Mouse (Mus musculus) brown adipose tissue, adult 24 weeks (tissue): ENCODE results near the gene Parp8. TPM values are rescaled to one million over a fixed set of nuclear protein-coding genes. Genes with fewer than 3 reads are reported as not detected.

ENCODE experiments used
- H3K27ac ChIP-seq: fragments of 200-500 bp; replicated peaks from 2 replicates; pipeline ENCODE4 v1.5.1; 2012; ENCODE audit warnings: low read depth, mild to moderate bottlenecking, low read length
- H3K4me1 ChIP-seq: fragments of 200-500 bp; 2 replicates; pipeline ENCODE4 v1.6.1; 2012; ENCODE audit warnings: low read length, mixed read lengths; ENCODE audit not compliant: control insufficient read depth, insufficient read depth, insufficient read length
- H3K4me3 ChIP-seq: fragments of 200-500 bp; 2 replicates; pipeline ENCODE4 v1.5.1; 2012; ENCODE audit warnings: low read depth, mild to moderate bottlenecking, low read length, moderate library complexity; ENCODE audit not compliant: insufficient read depth
- polyA plus RNA-seq: library from polyadenylated mRNA; stranded (reverse); fragments of >200 nt; gene quantifications from 2 replicates; pipeline ENCODE4 v1.2.4, GENCODE M21; 2012; ENCODE audit not compliant: missing spikeins, insufficient read depth, insufficient read length

The Parp8 gene
- polyA plus RNA-seq, 1 experiment = 2.2 TPM

DNA sequence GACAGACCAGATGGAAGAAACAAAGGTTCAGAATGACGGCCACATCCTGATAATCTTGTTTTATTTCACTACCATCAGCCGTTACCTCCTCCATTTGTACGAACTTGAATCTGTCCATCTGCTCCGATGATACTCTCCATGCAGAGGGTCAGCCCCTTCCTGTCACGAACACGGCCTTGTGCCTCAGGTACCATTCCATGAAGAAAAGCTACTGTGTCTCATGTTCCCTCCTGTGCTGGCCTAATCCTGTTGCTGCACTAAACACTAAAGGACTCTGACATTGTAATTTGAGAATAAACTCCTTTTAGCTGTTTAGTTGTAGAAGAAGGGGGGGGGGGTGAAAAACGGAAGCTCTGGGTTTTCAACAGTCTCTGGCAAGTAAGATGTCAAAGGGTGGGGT, 33.8 kb downstream of the Parp8 start:
- 0 out of 2 replicates have a peak, but pooled peaks cover 2% of the 10 kb centered on the region for H3K4me1 ChIP-seq
- H3K27ac ChIP-seq = no peak overlapping the region
- H3K4me3 ChIP-seq = no peak overlapping the region

DNA sequence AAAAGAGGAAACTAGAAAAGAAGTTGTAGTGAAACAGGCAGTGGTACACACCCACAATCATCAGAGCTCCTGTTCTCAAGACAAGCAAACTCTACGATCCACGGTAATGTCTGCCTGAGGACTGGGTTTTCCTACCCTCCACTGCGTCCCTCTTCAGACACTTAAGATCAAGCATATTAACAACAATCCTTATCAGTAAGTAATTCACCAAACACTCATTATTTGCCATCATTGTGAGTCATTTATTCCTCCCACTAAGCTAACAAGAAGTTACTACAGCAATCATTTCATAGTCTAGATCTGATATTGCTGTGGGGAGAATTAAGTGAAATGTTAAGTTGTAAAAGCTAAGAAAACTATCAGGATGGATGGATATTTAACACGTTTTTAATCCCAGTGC, 35.0 kb downstream of the Parp8 start:
- Histone ChIP-seq H3K4me3 (no peak overlapping the region), H3K4me1 (0 out of 2 replicates have a peak, but pooled peaks cover 2% of the 10 kb centered on the region), H3K27ac (no peak overlapping the region)

DNA sequence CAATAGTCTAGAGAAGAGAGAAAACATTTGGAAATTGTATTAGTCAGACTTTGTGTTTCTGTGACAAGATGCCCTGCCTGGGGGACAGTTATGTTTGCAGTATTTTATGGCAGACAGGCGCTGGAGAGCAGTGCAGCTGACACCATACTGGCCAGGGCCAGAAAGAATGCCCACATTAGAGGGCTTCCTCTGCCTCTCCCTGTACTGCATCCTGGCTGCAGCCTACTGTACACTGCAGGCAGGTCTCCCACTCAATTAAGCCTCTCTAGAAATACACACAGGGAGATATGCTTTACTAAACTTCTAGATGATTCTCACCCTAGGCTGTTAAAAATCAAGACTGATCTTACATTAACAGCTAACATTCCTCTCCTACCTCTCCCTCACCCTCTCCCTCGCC, 36.6 kb downstream of the Parp8 start:
- H3K4me1 ChIP-seq = 0 out of 2 replicates have a peak, but pooled peaks cover 2% of the 10 kb centered on the region
- H3K4me3 ChIP-seq = no peak overlapping the region
- no peak overlapping the region for H3K27ac ChIP-seq

GRCm38 (mm10) chr13:116988208-116988607, 37.1 kb downstream of the Parp8 start:
- no peak overlapping the region for H3K27ac ChIP-seq
- 0 out of 2 replicates have a peak, but pooled peaks cover 2% of the 10 kb centered on the region for H3K4me1 ChIP-seq
- H3K4me3 ChIP-seq = no peak overlapping the region

DNA sequence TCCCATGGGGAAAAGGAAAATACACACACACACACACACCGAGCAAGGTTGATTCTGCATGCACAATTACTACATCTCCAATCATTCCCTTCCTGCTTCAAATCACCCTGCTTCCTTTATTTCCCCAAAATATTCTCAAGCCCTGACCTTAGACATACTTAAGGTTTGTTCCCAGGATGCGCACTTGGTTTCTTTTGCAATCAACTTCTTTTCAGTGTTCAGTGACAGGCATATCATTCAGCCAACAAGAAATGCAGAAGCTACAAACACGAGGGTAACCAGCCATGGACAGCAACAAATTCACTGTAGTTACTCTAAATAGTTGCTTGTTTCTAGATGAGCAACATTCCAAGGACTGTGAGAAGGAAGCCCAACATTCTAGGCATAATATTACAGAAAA, 38.1 kb downstream of the Parp8 start:
- Histone ChIP-seq H3K4me1 (0 out of 2 replicates have a peak, but pooled peaks cover 2% of the 10 kb centered on the region), H3K4me3 (no peak overlapping the region), H3K27ac (no peak overlapping the region)

DNA sequence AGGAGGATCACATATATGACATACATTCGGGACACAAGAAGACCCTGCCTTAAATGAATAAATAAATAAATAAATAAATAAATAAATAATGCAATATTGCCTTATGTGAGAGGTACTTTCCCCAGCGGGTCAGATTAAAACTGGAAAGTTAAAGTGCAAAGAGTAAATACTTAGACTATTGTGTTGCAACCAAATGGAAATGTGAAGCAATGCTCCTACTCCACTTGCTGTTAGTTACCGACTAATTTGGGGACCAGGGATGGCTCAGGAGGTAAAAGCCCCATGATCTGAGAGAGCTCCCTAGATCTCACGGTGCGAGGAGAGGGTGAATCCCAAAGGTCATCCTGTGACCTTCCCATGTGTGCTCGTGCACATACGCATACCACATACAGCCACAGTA, 38.7 kb downstream of the Parp8 start:
- H3K4me3 ChIP-seq = no peak overlapping the region
- no peak overlapping the region for H3K27ac ChIP-seq
- H3K4me1 ChIP-seq = 0 out of 2 replicates have a peak, but pooled peaks cover 2% of the 10 kb centered on the region

GRCm38 (mm10) chr13:116974081-116974860, 51.1 kb downstream of the Parp8 start:
- Histone ChIP-seq H3K4me1 (peaks cover 2% of the 10 kb centered on the region), H3K27ac (no peak overlapping the region), H3K4me3 (no peak overlapping the region)

GRCm38 (mm10) chr13:116973491-116973890, 51.8 kb downstream of the Parp8 start:
- H3K4me1 ChIP-seq = peaks cover 2% of the 10 kb centered on the region

DNA sequence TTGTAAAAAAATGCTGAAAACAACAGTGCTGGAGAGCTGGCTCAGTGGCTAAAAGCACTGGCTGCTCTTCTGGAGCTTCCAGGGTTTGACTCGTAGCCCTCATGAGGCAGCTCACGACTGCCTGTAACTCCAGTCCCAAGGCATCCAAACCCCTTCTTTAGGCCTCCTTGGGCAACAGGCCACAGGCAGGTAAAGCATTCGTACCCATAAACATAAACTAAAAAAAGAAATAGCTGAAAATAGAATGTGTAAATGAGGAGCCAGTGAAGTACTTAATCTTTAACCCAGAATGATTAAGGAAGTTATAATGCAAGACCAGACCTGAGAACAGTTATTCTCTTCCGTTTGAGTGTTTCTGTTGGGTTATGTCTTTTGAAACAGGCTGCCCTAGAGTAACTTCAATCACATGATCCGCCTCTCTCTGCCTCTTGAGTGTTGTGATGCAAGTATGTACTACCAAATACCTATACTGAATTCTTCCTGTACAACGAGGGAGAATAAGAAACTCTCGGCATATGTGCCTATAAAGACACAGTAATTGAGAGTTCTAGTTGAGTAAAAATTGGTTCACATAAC, 53.2 kb downstream of the Parp8 start:
- Histone ChIP-seq H3K4me3 (no peak overlapping the region), H3K4me1 (peaks cover 2% of the 10 kb centered on the region), H3K27ac (no peak overlapping the region)

More at GRCm38 (mm10) chr13:116973491-116973890, 51.8 kb downstream of the Parp8 start:
- no peak overlapping the region for H3K27ac ChIP-seq
- no peak overlapping the region for H3K4me3 ChIP-seq

GRCm38 (mm10) chr13:116970706-116971428, 54.5 kb downstream of the Parp8 start:
- Histone ChIP-seq H3K4me1 (peaks cover 2% of the 10 kb centered on the region), H3K27ac (no peak overlapping the region), H3K4me3 (no peak overlapping the region)

GRCm38 (mm10) chr13:116969650-116970049, 55.7 kb downstream of the Parp8 start:
- H3K4me3 ChIP-seq = no peak overlapping the region
- no peaks in the 10 kb centered on the region; the same call in 1 of the 2 replicates for H3K4me1 ChIP-seq
- H3K27ac ChIP-seq = no peak overlapping the region

- Histone ChIP-seq H3K27ac (no peak overlapping the region), H3K4me1 (no peaks in the 10 kb centered on the region; the same call in 1 of the 2 replicates), H3K4me3 (no peak overlapping the region)
Measured at GRCm38 (mm10) chr13:116968906-116969305, 56.4 kb downstream of the Parp8 start.

- no peak overlapping the region for H3K4me3 ChIP-seq
- H3K27ac ChIP-seq = no peak overlapping the region
- H3K4me1 ChIP-seq = peaks cover 2% of the 10 kb centered on the region
Measured at GRCm38 (mm10) chr13:116967459-116967858, 57.9 kb downstream of the Parp8 start.

GRCm38 (mm10) chr13:116962480-116963462, 62.6 kb downstream of the Parp8 start:
- Histone ChIP-seq H3K4me3 (no peak overlapping the region), H3K4me1 (peaks cover 2% of the 10 kb centered on the region; the same call in 1 of the 2 replicates), H3K27ac (no peak overlapping the region; the same call in 1 of the 2 replicates)
